ENCODE assay signal across 23 mouse cellular contexts in the genomic region with DNA sequence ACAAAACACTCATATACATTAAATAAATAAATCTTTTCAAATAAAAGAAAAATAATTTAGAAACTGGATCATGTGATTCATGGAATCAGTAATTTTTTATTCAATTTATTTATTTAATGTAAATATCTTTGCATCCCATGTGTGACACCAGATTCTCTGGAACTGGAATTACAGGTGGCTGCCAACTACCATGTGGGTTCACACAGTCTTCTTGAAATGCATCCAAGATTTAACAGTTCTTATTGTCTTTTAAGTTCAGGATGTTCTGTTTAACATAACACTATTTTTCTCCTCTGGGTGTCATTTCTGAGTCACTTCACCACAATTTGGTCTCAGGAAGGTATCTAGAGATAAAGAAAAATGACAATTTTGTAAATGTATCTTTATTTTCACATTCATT.
"Had no signal": no experiment of that assay in that cellular context is flagged by ENCODE, and none has a peak within 500 bp of the region (broad histone marks: within the 10 kb centered on the region; RNA-seq: fewer than 3 reads in every experiment).

No protein-coding gene starts in this region.

- H3K27me3 ChIP-seq: limb, embryonic 13.5 days; liver, embryonic 12.5 days; liver, embryonic 15.5 days; lung, embryonic 15.5 days; megakaryocyte, embryonic 14.5 days; neural tube, embryonic 12.5 days; neural tube, embryonic 15.5 days had no signal

- H3K4me1 ChIP-seq: limb, embryonic 10.5 days; limb, embryonic 13.5 days; liver, embryonic 12.5 days; liver, embryonic 15.5 days; lung, embryonic 15.5 days; megakaryocyte, embryonic 14.5 days; midbrain, embryonic 10.5 days; neural tube, embryonic 12.5 days; neural tube, embryonic 15.5 days had no signal

- H3K4me3 ChIP-seq: layer of hippocampus, adult 2 months; limb, embryonic 10.5 days; limb, embryonic 13.5 days; liver, embryonic 12.5 days; liver, embryonic 15.5 days; lung, embryonic 15.5 days; megakaryocyte, embryonic 14.5 days; midbrain, embryonic 10.5 days; neural tube, embryonic 12.5 days; neural tube, embryonic 15.5 days had no signal

- H3K9me3 ChIP-seq: limb, embryonic 10.5 days; limb, embryonic 13.5 days; liver, embryonic 12.5 days; liver, embryonic 15.5 days; lung, embryonic 15.5 days; megakaryocyte, embryonic 14.5 days; midbrain, embryonic 10.5 days; neural tube, embryonic 12.5 days; neural tube, embryonic 15.5 days had no signal

- H3K36me3 ChIP-seq: limb, embryonic 10.5 days; limb, embryonic 13.5 days; liver, embryonic 12.5 days; liver, embryonic 15.5 days; lung, embryonic 15.5 days; midbrain, embryonic 10.5 days; neural tube, embryonic 12.5 days; neural tube, embryonic 15.5 days had no signal

- H3K27ac ChIP-seq: kidney, postnatal 0 days; layer of hippocampus, adult 2 months; limb, embryonic 10.5 days; limb, embryonic 13.5 days; liver, embryonic 12.5 days; liver, embryonic 15.5 days; lung, embryonic 15.5 days; midbrain, embryonic 10.5 days; neural tube, embryonic 12.5 days; neural tube, embryonic 15.5 days; stomach, postnatal 0 days had no signal

- ATAC-seq: liver, embryonic 12.5 days had no signal

- H3K9ac ChIP-seq: limb, embryonic 13.5 days; liver, embryonic 12.5 days; liver, embryonic 15.5 days; lung, embryonic 15.5 days; neural tube, embryonic 12.5 days; neural tube, embryonic 15.5 days had no signal

- H3K4me2 ChIP-seq: limb, embryonic 13.5 days; liver, embryonic 12.5 days; liver, embryonic 15.5 days; lung, embryonic 15.5 days; neural tube, embryonic 12.5 days; neural tube, embryonic 15.5 days had no signal

- DNase-seq: kidney, postnatal 25 days; layer of hippocampus, adult 9-11 months; liver; lung, adult 18-20 months; lung, postnatal 10 days; lung, postnatal 36 days; midbrain, embryonic 14.5 days; right cerebral cortex, adult 18-20 months; right cerebral cortex, postnatal 14 days; right cerebral cortex, postnatal 4 days; thymus, postnatal 25 days had no signal
